In the genomic region with DNA sequence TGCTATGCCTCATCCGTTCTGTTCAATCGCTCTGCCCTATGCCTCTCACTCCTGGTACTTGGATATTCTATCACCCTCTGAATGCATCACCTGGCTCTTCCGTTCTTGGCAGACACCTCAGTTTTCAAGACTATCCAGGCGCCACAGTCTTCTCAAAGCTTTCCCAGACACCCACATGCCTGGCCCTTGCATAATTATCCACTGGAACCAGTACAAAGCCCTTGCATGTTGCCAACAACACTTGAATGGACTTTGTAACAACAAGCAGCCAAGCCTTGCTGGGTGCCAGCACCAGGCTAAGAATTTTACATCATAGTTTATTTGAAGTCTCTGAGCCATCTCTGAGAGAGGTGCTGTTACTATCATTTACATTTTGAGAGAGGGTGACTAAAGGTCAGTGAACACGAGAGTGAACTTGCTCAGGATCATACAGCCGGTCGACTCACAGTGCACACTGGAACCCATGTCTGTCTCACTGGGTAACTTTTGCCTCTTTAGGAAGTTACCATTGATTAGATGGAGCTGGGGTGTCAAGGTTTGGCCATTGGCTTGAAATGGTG, we compare ENCODE assay signal across 9 mouse cellular contexts.
A peak's percentile ranks its signal among the peaks of the same experiment; 100 is the strongest.
DNase-seq lines count a peak whose midpoint lies in the region; ATAC-seq and TF ChIP-seq lines count a peak whose summit lies in the region.
"Had no signal": no experiment of that assay in that cellular context is flagged by ENCODE, and none has a peak within 500 bp of the region (broad histone marks: within the 10 kb centered on the region; RNA-seq: fewer than 3 reads in every experiment).

No protein-coding gene starts in this region.

- DNase-seq in brain, embryonic 14.5 days (ENCODE audit: low read depth) = peak; percentile 86
- peak; percentile 62 for DNase-seq in heart, postnatal 0 days (ENCODE audit: low spot score)
- peak; percentile 52 to 88 for DNase-seq in left cerebral cortex, adult 9 months (ENCODE audit: low spot score in 2 of 2)
- DNase-seq in limb, embryonic 10.5 days (ENCODE audit: low spot score) = no peak
- no peak for DNase-seq in natural killer cell, adult 2 months (ENCODE audit: low spot score in 2 of 2)
- DNase-seq in spleen, postnatal 36 days (ENCODE audit: low spot score in 2 of 2) = no peak

- no peak for TF ChIP-seq EP300 in heart, postnatal 0 days (IDR thresholded peaks at IDR 0.05; ENCODE audit: low read depth)

- H3K4me2 ChIP-seq in hindbrain, embryonic 15.5 days = no peak overlapping the region
- no peak overlapping the region for H3K4me2 ChIP-seq in hindbrain, embryonic 12.5 days (replicated peaks)
- H3K4me2 ChIP-seq in heart, postnatal 0 days (ENCODE audit: low read depth, low read length) = no peak overlapping the region

- peaks cover 4% of the 10 kb centered on the region; the same call in 1 of the 2 replicates for H3K4me1 ChIP-seq in hindbrain, embryonic 15.5 days (replicated peaks)
- no peaks in the 10 kb centered on the region for H3K4me1 ChIP-seq in hindbrain, embryonic 12.5 days
- H3K4me1 ChIP-seq in heart, postnatal 0 days (ENCODE audit: control insufficient read depth, insufficient read depth) = no peaks in the 10 kb centered on the region; the same call in 1 of the 2 replicates
- no peaks in the 10 kb centered on the region for H3K4me1 ChIP-seq in limb, embryonic 10.5 days
- H3K4me1 ChIP-seq: megakaryocyte, embryonic 14.5 days had no signal

- H3K27me3 ChIP-seq in hindbrain, embryonic 15.5 days = no peaks in the 10 kb centered on the region
- H3K27me3 ChIP-seq in hindbrain, embryonic 12.5 days = no peaks in the 10 kb centered on the region
- no peaks in the 10 kb centered on the region for H3K27me3 ChIP-seq in heart, postnatal 0 days (ENCODE audit: control insufficient read depth, insufficient read depth, low read length)
- H3K27me3 ChIP-seq in limb, embryonic 10.5 days (ENCODE audit: low read depth, poor library complexity, severe bottlenecking) = no peaks in the 10 kb centered on the region
- H3K27me3 ChIP-seq: megakaryocyte, embryonic 14.5 days had no signal

- H3K36me3 ChIP-seq in hindbrain, embryonic 15.5 days = no peaks in the 10 kb centered on the region
- no peaks in the 10 kb centered on the region for H3K36me3 ChIP-seq in hindbrain, embryonic 12.5 days
- no peaks in the 10 kb centered on the region for H3K36me3 ChIP-seq in heart, postnatal 0 days (replicated peaks; ENCODE audit: control insufficient read depth, insufficient read depth, low read length)
- H3K36me3 ChIP-seq in limb, embryonic 10.5 days = no peaks in the 10 kb centered on the region

- no peak overlapping the region for H3K27ac ChIP-seq in hindbrain, embryonic 15.5 days (replicated peaks)
- H3K27ac ChIP-seq in hindbrain, embryonic 12.5 days = no peak overlapping the region
- H3K27ac ChIP-seq in heart, postnatal 0 days (ENCODE audit: low read depth) = no peak overlapping the region
- no peak overlapping the region for H3K27ac ChIP-seq in limb, embryonic 10.5 days

- no peak overlapping the region for H3K9ac ChIP-seq in hindbrain, embryonic 15.5 days
- no peak overlapping the region for H3K9ac ChIP-seq in hindbrain, embryonic 12.5 days
- no peak overlapping the region for H3K9ac ChIP-seq in heart, postnatal 0 days (replicated peaks; ENCODE audit: low read depth, low read length)

- no peaks in the 10 kb centered on the region for H3K9me3 ChIP-seq in hindbrain, embryonic 15.5 days
- H3K9me3 ChIP-seq in hindbrain, embryonic 12.5 days (replicated peaks) = no peaks in the 10 kb centered on the region
- H3K9me3 ChIP-seq in heart, postnatal 0 days (replicated peaks; ENCODE audit: control insufficient read depth, low read length) = no peaks in the 10 kb centered on the region
- H3K9me3 ChIP-seq in limb, embryonic 10.5 days (replicated peaks) = no peaks in the 10 kb centered on the region
- H3K9me3 ChIP-seq: megakaryocyte, embryonic 14.5 days had no signal

- no peak for TF ChIP-seq CTCF in brain, embryonic 14.5 days (IDR thresholded peaks at IDR 0.05; ENCODE audit: borderline replicate concordance, extremely low read depth, insufficient read depth, insufficient read length)
- TF ChIP-seq CTCF in heart, postnatal 0 days (IDR thresholded peaks at IDR 0.05; ENCODE audit: low read depth) = no peak

- TF ChIP-seq POLR2A in brain, embryonic 14.5 days (IDR thresholded peaks at IDR 0.05; ENCODE audit: borderline replicate concordance, extremely low read depth, insufficient read depth, insufficient read length, poor library complexity, severe bottlenecking) = no peak

- 74% methylated on average over 7 of the region's 7 CpGs for WGBS in hindbrain, embryonic 15.5 days
- WGBS in hindbrain, embryonic 12.5 days = 94% methylated on average over 7 of the region's 7 CpGs
- 68% methylated on average over 7 of the region's 7 CpGs for WGBS in heart, postnatal 0 days
- 91% methylated on average over 7 of the region's 7 CpGs for WGBS in limb, embryonic 10.5 days

- H3K4me3 ChIP-seq in hindbrain, embryonic 15.5 days = no peak overlapping the region
- H3K4me3 ChIP-seq in hindbrain, embryonic 12.5 days = no peak overlapping the region
- H3K4me3 ChIP-seq in heart, postnatal 0 days (ENCODE audit: low read depth, low read length) = no peak overlapping the region
- H3K4me3 ChIP-seq in limb, embryonic 10.5 days = no peak overlapping the region
- H3K4me3 ChIP-seq: megakaryocyte, embryonic 14.5 days had no signal

- peak; percentile 54; the same call in 1 of the 2 replicates for ATAC-seq in hindbrain, embryonic 15.5 days (ENCODE audit: low FRiP score, low read depth)
- no peak for ATAC-seq in hindbrain, embryonic 12.5 days (ENCODE audit: low FRiP score)
- ATAC-seq in heart, postnatal 0 days (ENCODE audit: insufficient read depth, low read depth) = peak; percentile 88

Comparison
In these comparisons a context has a peak if more than half of its experiments do, and no peak if none do; other contexts are left out.
1. DNase-seq: peak in brain, embryonic 14.5 days (single experiment), heart, postnatal 0 days (single experiment) and left cerebral cortex, adult 9 months (2 of 2); none in limb, embryonic 10.5 days (single experiment), natural killer cell, adult 2 months (0 of 2) and spleen, postnatal 36 days (0 of 2).